Mouse (Mus musculus): ENCODE data around the gene Cbln3.

DNA sequence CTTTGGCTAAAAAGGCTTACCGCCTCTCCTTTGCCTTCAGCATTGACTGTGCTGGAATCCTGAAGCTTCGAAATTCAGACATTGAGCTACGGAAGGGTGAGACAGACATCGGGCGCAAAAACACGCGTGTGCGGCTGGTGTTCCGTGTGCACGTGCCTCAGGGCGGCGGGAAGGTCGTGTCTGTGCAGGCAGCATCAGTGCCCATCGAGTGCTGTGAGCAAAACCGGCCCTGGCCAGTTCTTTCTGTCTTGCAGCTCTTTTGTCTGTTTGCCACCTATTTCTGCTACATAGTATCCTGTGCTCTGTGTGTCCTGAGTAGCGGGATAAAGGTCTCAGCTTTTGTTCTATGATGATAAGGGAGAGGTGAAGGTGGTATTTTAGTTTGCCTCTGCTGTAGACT, 54.3 kb downstream of the Cbln3 start:
- TF ChIP-seq MAZ (IDR thresholded peaks at IDR 0.05; ENCODE audit: low read depth, low read length) (no peak), CHD1 (IDR thresholded peaks at IDR 0.05; ENCODE audit: low read depth, low read length) (no peak), POLR2A (IDR thresholded peaks at IDR 0.05; ENCODE audit: low read depth, low read length) (no peak), KAT2A (IDR thresholded peaks at IDR 0.05; ENCODE audit: insufficient replicate concordance, low read length) (no peak), EP300 (IDR thresholded peaks at IDR 0.05; ENCODE audit: low read length) (no peak)

Data from CH12.LX (cell line).